Mouse (Mus musculus) thymus, adult 2 months (tissue): ENCODE results near the gene Msl1. TPM values are rescaled to one million over a fixed set of nuclear protein-coding genes. Genes with fewer than 3 reads are reported as not detected.

ENCODE experiments used
- DNase-seq: peaks from one replicate; pipeline ENCODE4 v3.0.0; 2021
- H3K27ac ChIP-seq: fragments of 200-500 bp; 2 replicates; pipeline ENCODE4 v1.5.1; 2012; ENCODE audit warnings: low read length, control low read depth; ENCODE audit not compliant: control insufficient read depth, insufficient read depth
- H3K27me3 ChIP-seq: fragments of 200-500 bp; 2 replicates; pipeline ENCODE4 v1.6.1; 2012; ENCODE audit warnings: mild to moderate bottlenecking, low read length, moderate library complexity, mixed read lengths; ENCODE audit not compliant: control insufficient read depth, insufficient read depth
- H3K36me3 ChIP-seq: fragments of 200-500 bp; 2 replicates; pipeline ENCODE4 v1.6.1; 2012; ENCODE audit warnings: mild to moderate bottlenecking, low read length, moderate library complexity; ENCODE audit not compliant: control insufficient read depth, insufficient read depth
- H3K4me1 ChIP-seq: fragments of 200-500 bp; replicated peaks from 2 replicates; pipeline ENCODE4 v1.6.1; 2012; ENCODE audit warnings: low read length; ENCODE audit not compliant: control insufficient read depth, insufficient read depth
- H3K4me3 ChIP-seq: fragments of 200-500 bp; 2 replicates; pipeline ENCODE4 v1.5.1; 2012; ENCODE audit warnings: mild to moderate bottlenecking, low read length, control low read depth, moderate library complexity; ENCODE audit not compliant: control insufficient read depth, insufficient read depth
- CTCF ChIP-seq: fragments of 200-500 bp; IDR thresholded peaks from 2 replicates; pipeline ENCODE4 v1.5.1; 2012; ENCODE audit warnings: mild to moderate bottlenecking, control low read depth, low read length, moderate library complexity, borderline replicate concordance; ENCODE audit not compliant: control insufficient read depth, poor library complexity, insufficient read depth; ENCODE audit errors: extremely low read depth
- POLR2A ChIP-seq: fragments of 200-500 bp; IDR thresholded peaks from 2 replicates; pipeline ENCODE4 v1.6.1; 2012; ENCODE audit warnings: mild to moderate bottlenecking, low read length, control low read depth, moderate library complexity; ENCODE audit not compliant: control insufficient read depth, poor library complexity, insufficient read depth; ENCODE audit errors: extremely low read depth
- WGBS: fragments of 180-500 bp; shearing (Covaris S2); methylation state at CpG from one replicate; pipeline ENCODE4 v1.1.7; 2018; 5-methylcytosine and 5-hydroxymethylcytosine counted together
- polyA plus RNA-seq: library from polyadenylated mRNA; depleted of rRNA; stranded (reverse); fragments of >200 nt; gene quantifications from 2 replicates; pipeline ENCODE4 v1.2.3, GENCODE M21; 2012

The Msl1 gene
- polyA plus RNA-seq, 1 experiment: 50.3 TPM

- H3K4me1 ChIP-seq: no peaks in the 10 kb centered on the region
- TF ChIP-seq CTCF (no peak), POLR2A (no peak)
- 99% methylated on average over 4 of the region's 4 CpGs for WGBS
- H3K27me3 ChIP-seq: no peaks in the 10 kb centered on the region
- no peak overlapping the region for H3K4me3 ChIP-seq
- no peak for DNase-seq
- no peak overlapping the region for H3K27ac ChIP-seq
- peaks cover 77% of the 10 kb centered on the region for H3K36me3 ChIP-seq
Observed at GRCm38 (mm10) chr11:98829875-98830274, 34.6 kb downstream of the Msl1 start.

DNA sequence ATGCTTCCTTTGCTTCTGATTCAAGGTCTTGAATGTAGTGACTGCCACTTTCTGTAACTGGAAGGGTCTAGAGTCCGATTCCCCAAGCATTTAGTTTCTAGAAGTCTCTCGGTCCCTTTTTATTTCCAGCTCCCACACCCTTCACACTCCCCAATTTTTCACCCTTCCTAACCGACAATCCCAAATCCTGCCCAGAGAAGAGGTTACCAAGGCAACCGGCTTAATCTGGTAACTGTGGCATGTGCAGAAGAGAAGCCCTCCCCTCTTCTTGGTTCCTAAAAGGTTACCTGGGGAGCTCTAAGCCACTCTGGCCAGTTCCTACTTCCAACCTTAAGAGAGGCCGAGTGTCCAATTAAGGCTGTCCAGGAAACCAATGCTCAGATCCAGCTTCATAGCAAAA lies 40.0 kb downstream of the Msl1 start:
- no peak overlapping the region for H3K27ac ChIP-seq

GRCm38 (mm10) chr11:98835725-98836124 lies 40.4 kb downstream of the Msl1 start:
- H3K27ac ChIP-seq: no peak overlapping the region
- no peak for TF ChIP-seq CTCF
- TF ChIP-seq POLR2A: no peak
- H3K36me3 ChIP-seq: peaks cover 29% of the 10 kb centered on the region
- peaks cover 15% of the 10 kb centered on the region for H3K4me1 ChIP-seq
- DNase-seq: no peak
- no peak overlapping the region for H3K4me3 ChIP-seq
- no peaks in the 10 kb centered on the region for H3K27me3 ChIP-seq
- WGBS: 85% methylated on average over 3 of the region's 3 CpGs

More for the DNA sequence above, 40.0 kb downstream of the Msl1 start:
- Histone ChIP-seq H3K4me1 (peaks cover 15% of the 10 kb centered on the region), H3K27me3 (no peaks in the 10 kb centered on the region), H3K36me3 (peaks cover 29% of the 10 kb centered on the region), H3K4me3 (no peak overlapping the region)
- no peak for TF ChIP-seq POLR2A
- TF ChIP-seq CTCF: no peak
- DNase-seq: no peak
- WGBS: 94% methylated on average over 5 of the region's 5 CpGs

- DNase-seq: no peak
- H3K4me3 ChIP-seq: no peak overlapping the region
- 60% methylated on average over 7 of the region's 7 CpGs for WGBS
- peaks cover 15% of the 10 kb centered on the region for H3K4me1 ChIP-seq
- H3K27ac ChIP-seq: no peak overlapping the region
- H3K27me3 ChIP-seq: no peaks in the 10 kb centered on the region
- peaks cover 27% of the 10 kb centered on the region for H3K36me3 ChIP-seq
- TF ChIP-seq CTCF (no peak), POLR2A (no peak)
Observed at GRCm38 (mm10) chr11:98836128-98836527, 40.8 kb downstream of the Msl1 start.

DNA sequence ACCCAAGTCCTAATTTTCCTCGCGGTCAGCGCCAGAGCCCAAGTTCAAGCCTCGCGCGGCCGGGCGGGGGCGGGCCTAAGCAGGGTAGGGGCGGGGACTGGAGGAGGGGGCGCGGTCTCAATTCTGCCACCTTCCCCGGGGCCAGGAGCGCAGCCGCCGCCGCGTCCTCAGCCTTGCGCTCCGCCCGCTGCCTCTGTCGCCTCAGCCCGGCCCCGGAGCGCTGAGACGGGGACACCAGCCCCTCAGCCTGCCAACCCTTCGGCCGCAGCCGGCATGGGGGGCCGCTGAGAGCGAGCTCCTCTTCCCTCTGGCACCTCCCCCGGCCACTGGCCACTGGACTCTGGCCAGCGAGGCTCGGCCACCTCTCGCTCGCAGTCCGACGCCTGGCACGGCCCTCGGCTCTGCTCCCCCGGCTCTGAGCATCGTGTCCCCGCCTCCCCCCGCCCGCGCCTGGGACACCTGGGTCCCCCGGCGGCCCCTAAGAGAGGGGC lies 41.4 kb downstream of the Msl1 start, which contains the start of gene Rapgefl1:
Gene Rapgefl1, plus strand, starts transcription at position 135 of the 491 bp plus-strand sequence.
- Histone ChIP-seq H3K4me3 (peak within 1 kb of the TSS; percentile 63), H3K27me3 (no peaks in the 10 kb centered on the region), H3K36me3 (peaks cover 21% of the 10 kb centered on the region), H3K27ac (no peak within 1 kb of the TSS), H3K4me1 (peaks cover 15% of the 10 kb centered on the region)
- WGBS: 2% methylated on average over 48 of the region's 48 CpGs
- TF ChIP-seq CTCF (no peak), POLR2A (no peak)
- DNase-seq: peak; percentile 77

- Histone ChIP-seq H3K4me3 (peak overlapping the region; percentile 63), H3K36me3 (peaks cover 15% of the 10 kb centered on the region), H3K27me3 (no peaks in the 10 kb centered on the region), H3K27ac (no peak overlapping the region), H3K4me1 (peaks cover 15% of the 10 kb centered on the region)
- WGBS: 7% methylated on average over 28 of the region's 29 CpGs
- TF ChIP-seq CTCF (0 out of 2 replicates have a peak, but pooled peaks have one; percentile 13), POLR2A (no peak)
- DNase-seq: peak; percentile 46
Observed at GRCm38 (mm10) chr11:98837231-98837704, 42.0 kb downstream of the Msl1 start.
